Mouse (Mus musculus) kidney, postnatal 0 days (tissue): ENCODE measurements around the gene Gjd3. TPM values are rescaled to one million over a fixed set of nuclear protein-coding genes. Genes with fewer than 3 reads are reported as not detected.

Experiments
- ATAC-seq: fragments of 200-750 bp; cut with Nextera tagmentation; replicated peaks from 2 replicates; pipeline ENCODE4 v1.8.0; 2017; ENCODE audit warnings: low read depth, moderate number of reproducible peaks, moderate TSS enrichment, moderate library complexity; ENCODE audit not compliant: low FRiP score
- DNase-seq: peaks from one replicate; pipeline ENCODE4 v3.0.0-alpha.2; 2016; ENCODE audit warnings: low spot score
- H3K27ac ChIP-seq: fragments of 300-500 bp; sonication (generic); 2 replicates; pipeline ENCODE4 v1.5.1; 2014; ENCODE audit warnings: mild to moderate bottlenecking
- H3K27me3 ChIP-seq: fragments of 300-500 bp; sonication (generic); 2 replicates; pipeline ENCODE4 v1.6.1; 2014; ENCODE audit warnings: low read length, mixed read lengths; ENCODE audit not compliant: insufficient read depth
- H3K36me3 ChIP-seq: fragments of 300-500 bp; sonication (generic); 2 replicates; pipeline ENCODE4 v1.6.1; 2014; ENCODE audit warnings: low read length, mixed read lengths; ENCODE audit not compliant: insufficient read depth
- H3K4me1 ChIP-seq: fragments of 300-500 bp; sonication (generic); replicated peaks from 2 replicates; pipeline ENCODE4 v1.6.1; 2014; ENCODE audit warnings: antibody characterized with exemption, low read length, mixed read lengths; ENCODE audit not compliant: insufficient read depth
- H3K4me2 ChIP-seq: fragments of 300-500 bp; sonication (generic); 2 replicates; pipeline ENCODE4 v1.6.1; 2014; ENCODE audit warnings: mild to moderate bottlenecking, low read length, moderate library complexity, mixed read lengths
- H3K4me3 ChIP-seq: fragments of 300-500 bp; sonication (generic); replicated peaks from 2 replicates; pipeline ENCODE4 v1.5.1; 2014; ENCODE audit warnings: low read depth, low read length
- H3K9ac ChIP-seq: fragments of 300-500 bp; sonication (generic); 2 replicates; pipeline ENCODE4 v1.6.1; 2014; ENCODE audit warnings: low read depth, low read length
- H3K9me3 ChIP-seq: fragments of 300-500 bp; sonication (generic); replicated peaks from 2 replicates; pipeline ENCODE4 v1.6.1; 2016; ENCODE audit warnings: low read length, inconsistent platforms, mixed read lengths
- CTCF ChIP-seq: IDR thresholded peaks from 2 replicates; pipeline ENCODE4 v1.5.1; 2016; ENCODE audit warnings: antibody characterized with exemption, low read depth, mild to moderate bottlenecking, moderate library complexity
- WGBS: fragments of 180-500 bp; shearing (Covaris S2); extraction: QIAGEN DNeasy Blood & Tissue Kit; methylation state at CpG from one replicate; pipeline ENCODE4 v1.1.7; 2014; 5-methylcytosine and 5-hydroxymethylcytosine counted together
- polyA plus RNA-seq: library from polyadenylated mRNA; unstranded; fragments of >200 nt; fragmentation: Nextera tagmentation; extraction: Ambion mirVana; gene quantifications from 2 replicates; pipeline ENCODE4 v1.2.1, GENCODE M21; 2015

Gjd3 gene
- polyA plus RNA-seq, 1 experiment from 2014 or later = 1.1 TPM

GRCm38 (mm10) chr11:98964616-98965415 is 18.0 kb downstream of the Gjd3 start:
- Histone ChIP-seq H3K4me2 (peak overlapping the region; percentile 100), H3K36me3 (peaks cover 18% of the 10 kb centered on the region; the same call in 1 of the 2 replicates), H3K4me1 (peaks cover 68% of the 10 kb centered on the region), H3K27ac (peak overlapping the region; percentile 88), H3K9me3 (no peaks in the 10 kb centered on the region), H3K27me3 (no peaks in the 10 kb centered on the region), H3K4me3 (peak overlapping the region; percentile 80), H3K9ac (peak overlapping the region; percentile 77; the same call in 1 of the 2 replicates)
- TF ChIP-seq CTCF = no peak
- no peak for ATAC-seq
- WGBS = 28% methylated on average over 15 of the region's 15 CpGs
- no peak for DNase-seq

GRCm38 (mm10) chr11:98964201-98964615 is 18.6 kb downstream of the Gjd3 start:
- ATAC-seq (no peak), DNase-seq (no peak)
- no peaks in the 10 kb centered on the region for H3K27me3 ChIP-seq
- TF ChIP-seq CTCF = no peak
- 23% methylated on average over 6 of the region's 6 CpGs for WGBS
- peak overlapping the region; percentile 77; the same call in 1 of the 2 replicates for H3K9ac ChIP-seq
- H3K36me3 ChIP-seq = peaks cover 18% of the 10 kb centered on the region; the same call in 1 of the 2 replicates
- H3K4me1 ChIP-seq = peaks cover 69% of the 10 kb centered on the region
- peak overlapping the region; percentile 88 for H3K27ac ChIP-seq
- peak overlapping the region; percentile 100 for H3K4me2 ChIP-seq
- H3K9me3 ChIP-seq = no peaks in the 10 kb centered on the region
- peak overlapping the region; percentile 80 for H3K4me3 ChIP-seq

GRCm38 (mm10) chr11:98963191-98964021 is 19.4 kb downstream of the Gjd3 start:
- peak; percentile 69 for ATAC-seq

GRCm38 (mm10) chr11:98962421-98963095 is 20.3 kb downstream of the Gjd3 start:
- 0 out of 2 replicates have a peak, but pooled peaks have one; percentile 12 for TF ChIP-seq CTCF
- Histone ChIP-seq H3K9ac (peak overlapping the region; percentile 77), H3K4me3 (peak overlapping the region; percentile 80), H3K27ac (peak overlapping the region; percentile 88), H3K9me3 (no peaks in the 10 kb centered on the region), H3K36me3 (peaks cover 10% of the 10 kb centered on the region; the same call in 1 of the 2 replicates), H3K4me1 (peaks cover 63% of the 10 kb centered on the region), H3K27me3 (no peaks in the 10 kb centered on the region), H3K4me2 (peak overlapping the region; percentile 100)
- 20% methylated on average over 12 of the region's 12 CpGs for WGBS
- DNase-seq = no peak
- ATAC-seq = no peak

More at GRCm38 (mm10) chr11:98963191-98964021, 19.4 kb downstream of the Gjd3 start:
- DNase-seq = peak; percentile 96
- Histone ChIP-seq H3K27ac (peak overlapping the region; percentile 88), H3K9ac (peak overlapping the region; percentile 77), H3K4me2 (peak overlapping the region; percentile 100), H3K4me3 (peak overlapping the region; percentile 80), H3K36me3 (peaks cover 18% of the 10 kb centered on the region; the same call in 1 of the 2 replicates), H3K9me3 (no peaks in the 10 kb centered on the region), H3K4me1 (peaks cover 71% of the 10 kb centered on the region), H3K27me3 (no peaks in the 10 kb centered on the region)
- 2% methylated on average over 32 of the region's 32 CpGs for WGBS
- TF ChIP-seq CTCF = no peak

- no peaks in the 10 kb centered on the region for H3K27me3 ChIP-seq
- H3K27ac ChIP-seq = peak overlapping the region; percentile 89
- H3K4me2 ChIP-seq = peak overlapping the region; percentile 100
- peaks cover 58% of the 10 kb centered on the region for H3K4me1 ChIP-seq
- H3K36me3 ChIP-seq = peaks cover 2% of the 10 kb centered on the region; the same call in 1 of the 2 replicates
- TF ChIP-seq CTCF = no peak
- DNase-seq (no peak), ATAC-seq (no peak)
- peak overlapping the region; percentile 80 for H3K4me3 ChIP-seq
- peak overlapping the region; percentile 77; the same call in 1 of the 2 replicates for H3K9ac ChIP-seq
- 7% methylated on average over 8 of the region's 8 CpGs for WGBS
- no peaks in the 10 kb centered on the region for H3K9me3 ChIP-seq
Measured at GRCm38 (mm10) chr11:98961766-98962165, 21.1 kb downstream of the Gjd3 start.
